Mouse (Mus musculus) stomach, postnatal 0 days (tissue): Measurements from ENCODE around the gene Htr5b. TPM values are rescaled to one million over a fixed set of nuclear protein-coding genes. Genes with fewer than 3 reads are reported as not detected.

Experiments used
- ATAC-seq: fragments of 200-750 bp; cut with Nextera tagmentation; 2 replicates; pipeline ENCODE4 v1.8.0; 2017; ENCODE audit not compliant: low FRiP score, low TSS enrichment
- DNase-seq: peaks from one replicate; pipeline ENCODE4 v3.0.0-alpha.2; 2016; ENCODE audit warnings: low spot score
- H3K27ac ChIP-seq: fragments of 300-500 bp; sonication (generic); replicated peaks from 2 replicates; pipeline ENCODE4 v1.5.1; 2014; ENCODE audit warnings: mild to moderate bottlenecking, control low read depth
- H3K27me3 ChIP-seq: fragments of 300-500 bp; sonication (generic); 2 replicates; pipeline ENCODE4 v1.6.1; 2014; ENCODE audit warnings: low read length; ENCODE audit not compliant: control insufficient read depth, insufficient read depth
- H3K36me3 ChIP-seq: fragments of 300-500 bp; sonication (generic); 2 replicates; pipeline ENCODE4 v1.6.1; 2014; ENCODE audit warnings: low read length, mixed read lengths; ENCODE audit not compliant: control insufficient read depth, insufficient read depth
- H3K4me1 ChIP-seq: fragments of 300-500 bp; sonication (generic); replicated peaks from 2 replicates; pipeline ENCODE4 v1.6.1; 2014; ENCODE audit warnings: antibody characterized with exemption; ENCODE audit not compliant: control insufficient read depth, insufficient read depth
- H3K4me2 ChIP-seq: fragments of 300-500 bp; sonication (generic); replicated peaks from 2 replicates; pipeline ENCODE4 v1.6.1; 2014; ENCODE audit warnings: low read depth, mild to moderate bottlenecking, control low read depth, moderate library complexity
- H3K4me3 ChIP-seq: fragments of 300-500 bp; sonication (generic); 2 replicates; pipeline ENCODE4 v1.5.1; 2014; ENCODE audit warnings: low read depth, low read length, control low read depth
- H3K9ac ChIP-seq: fragments of 300-500 bp; sonication (generic); 2 replicates; pipeline ENCODE4 v1.6.1; 2014; ENCODE audit warnings: mild to moderate bottlenecking, low read length, control low read depth, mixed read lengths
- H3K9me3 ChIP-seq: fragments of 300-500 bp; sonication (generic); 2 replicates; pipeline ENCODE4 v1.6.1; 2016; ENCODE audit warnings: low read length; ENCODE audit not compliant: control insufficient read depth
- CTCF ChIP-seq: IDR thresholded peaks from 2 replicates; pipeline ENCODE4 v1.5.1; 2016; ENCODE audit warnings: antibody characterized with exemption, low read depth, mild to moderate bottlenecking, moderate library complexity
- EP300 ChIP-seq: optimal IDR thresholded peaks from 2 replicates; pipeline ENCODE3; 2016; ENCODE audit warnings: antibody characterized with exemption
- WGBS: fragments of 180-500 bp; shearing (Covaris S2); extraction: QIAGEN DNeasy Blood & Tissue Kit; methylation state at CpG from one replicate; pipeline ENCODE4 v1.1.7; 2014; 5-methylcytosine and 5-hydroxymethylcytosine counted together
- polyA plus RNA-seq: library from polyadenylated mRNA; unstranded; fragments of >200 nt; fragmentation: Nextera tagmentation; extraction: Ambion mirVana; gene quantifications from 2 replicates; pipeline ENCODE4 v1.2.1, GENCODE M21; 2015

Htr5b gene
- polyA plus RNA-seq, 1 experiment from 2014 or later = 0.10 TPM

DNA sequence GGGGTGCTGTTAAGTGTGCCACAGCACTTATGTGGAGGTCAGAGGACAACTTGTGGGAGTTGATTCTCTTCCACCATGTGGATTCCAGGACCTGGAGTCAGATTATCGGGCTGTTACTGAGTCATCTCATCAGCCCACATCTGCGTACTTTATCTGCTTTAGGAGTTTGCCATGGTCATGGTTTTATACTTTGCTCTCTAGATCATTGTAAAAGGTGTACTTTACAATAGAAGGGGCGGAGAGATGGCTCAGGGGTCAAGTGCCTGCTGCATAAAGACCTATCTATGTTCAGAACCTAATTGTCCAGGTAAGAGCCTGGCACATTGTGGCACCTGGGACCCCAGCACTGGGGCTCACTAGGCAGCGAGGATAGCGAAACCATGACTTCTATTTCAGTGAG is 48.9 kb downstream of the Htr5b start:
- no peak overlapping the region for H3K4me3 ChIP-seq
- peaks cover 16% of the 10 kb centered on the region for H3K36me3 ChIP-seq
- H3K9me3 ChIP-seq = no peaks in the 10 kb centered on the region
- H3K27ac ChIP-seq = no peak overlapping the region
- no peak for ATAC-seq
- no peak overlapping the region for H3K9ac ChIP-seq
- TF ChIP-seq EP300 = no peak
- TF ChIP-seq CTCF = no peak
- no peaks in the 10 kb centered on the region for H3K27me3 ChIP-seq
- H3K4me2 ChIP-seq = no peak overlapping the region
- 87% methylated on average over 5 of the region's 5 CpGs for WGBS
- H3K4me1 ChIP-seq = no peaks in the 10 kb centered on the region
- DNase-seq = no peak

DNA sequence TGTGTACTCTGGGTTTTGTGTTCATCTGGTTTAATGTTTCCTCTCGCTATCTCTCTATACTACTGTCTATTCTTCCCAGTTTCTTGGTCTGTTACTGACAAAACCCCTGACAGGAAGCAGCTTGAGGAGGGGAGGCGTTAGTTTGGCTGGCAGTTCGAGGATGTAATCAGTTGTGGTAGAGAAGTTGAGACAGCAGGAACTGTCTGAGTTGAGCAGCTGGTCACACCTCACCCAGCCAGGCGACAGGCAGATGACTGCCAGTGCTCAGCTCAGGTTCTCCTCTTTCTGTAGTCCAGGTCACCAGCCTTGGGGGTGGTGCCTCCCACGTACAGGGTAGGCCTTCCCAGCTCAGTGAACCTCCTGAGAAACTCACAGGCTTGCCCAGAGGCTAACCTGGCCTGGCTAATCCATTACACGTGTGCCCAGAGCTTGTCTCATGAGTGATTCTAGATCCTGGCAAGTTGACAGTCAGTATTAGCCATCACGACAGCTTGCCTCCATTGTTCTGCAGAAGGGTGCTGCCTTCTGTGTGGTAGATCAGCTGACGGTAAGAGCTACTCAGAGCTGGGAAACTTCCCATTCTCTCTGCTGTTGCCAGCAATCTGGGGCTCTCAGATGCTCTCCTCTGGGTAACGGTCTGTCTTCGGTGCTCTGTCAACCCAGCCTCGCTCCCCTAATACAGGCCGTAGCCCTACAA is 49.8 kb downstream of the Htr5b start:
- Histone ChIP-seq H3K9me3 (no peaks in the 10 kb centered on the region), H3K4me2 (no peak overlapping the region), H3K4me3 (no peak overlapping the region), H3K9ac (no peak overlapping the region), H3K27ac (no peak overlapping the region), H3K27me3 (no peaks in the 10 kb centered on the region), H3K4me1 (no peaks in the 10 kb centered on the region), H3K36me3 (peaks cover 16% of the 10 kb centered on the region)
- DNase-seq = no peak
- no peak for ATAC-seq
- TF ChIP-seq CTCF = no peak
- no peak for TF ChIP-seq EP300
- WGBS = 82% methylated on average over 12 of the region's 12 CpGs

DNA sequence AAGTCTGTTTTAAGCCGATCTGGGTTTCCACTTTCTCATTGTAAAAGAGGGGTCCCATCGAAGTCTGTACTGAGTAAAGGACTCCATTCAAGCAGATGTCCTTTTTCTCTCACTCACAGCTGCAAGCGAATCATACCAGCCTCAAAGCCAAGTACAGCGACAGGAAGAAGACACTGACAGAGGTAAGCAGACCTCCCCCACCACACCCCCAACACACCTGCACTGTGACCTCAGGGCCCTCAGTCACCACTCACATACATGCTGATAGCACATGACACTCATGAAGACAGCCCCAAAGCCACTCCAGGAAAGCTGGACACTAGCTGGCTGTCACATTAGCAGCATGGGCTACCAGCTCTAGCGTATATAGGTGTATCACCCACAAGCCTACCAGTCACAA is 50.5 kb downstream of the Htr5b start:
- 95% methylated on average over 5 of the region's 5 CpGs for WGBS
- no peak overlapping the region for H3K27ac ChIP-seq
- H3K36me3 ChIP-seq = peaks cover 12% of the 10 kb centered on the region
- no peak overlapping the region for H3K9ac ChIP-seq
- no peak for ATAC-seq
- no peaks in the 10 kb centered on the region for H3K9me3 ChIP-seq
- H3K27me3 ChIP-seq = no peaks in the 10 kb centered on the region
- no peak for DNase-seq
- H3K4me2 ChIP-seq = no peak overlapping the region
- no peak for TF ChIP-seq EP300
- TF ChIP-seq CTCF = no peak
- no peaks in the 10 kb centered on the region for H3K4me1 ChIP-seq
- H3K4me3 ChIP-seq = no peak overlapping the region

DNA sequence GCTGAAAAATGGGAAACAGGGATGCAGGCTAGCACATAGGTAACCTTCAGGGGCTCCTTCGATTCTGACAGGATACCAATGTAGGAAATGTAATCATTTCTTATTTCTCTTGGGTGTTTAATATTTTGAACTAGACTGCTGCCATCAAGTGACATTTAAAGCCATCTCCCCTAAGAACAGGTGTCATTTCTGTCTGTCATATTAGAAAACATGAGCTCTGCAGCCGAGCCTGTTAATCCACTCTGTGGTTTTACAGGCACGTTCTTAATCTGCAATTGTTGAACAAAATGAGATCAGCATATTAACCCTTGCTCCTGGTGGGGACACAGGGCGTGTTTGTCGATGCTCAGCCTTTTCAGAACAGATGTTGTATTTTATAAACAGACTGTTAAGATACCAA is 56.8 kb downstream of the Htr5b start:
- no peak overlapping the region for H3K27ac ChIP-seq
- no peak for ATAC-seq
- no peak overlapping the region for H3K4me2 ChIP-seq
- 48% methylated on average over 5 of the region's 5 CpGs for WGBS
- H3K27me3 ChIP-seq = no peaks in the 10 kb centered on the region
- H3K9ac ChIP-seq = no peak overlapping the region
- peaks cover 4% of the 10 kb centered on the region; the same call in 1 of the 2 replicates for H3K36me3 ChIP-seq
- TF ChIP-seq CTCF (no peak), EP300 (no peak)
- no peak for DNase-seq
- no peaks in the 10 kb centered on the region for H3K9me3 ChIP-seq
- H3K4me1 ChIP-seq = no peaks in the 10 kb centered on the region
- H3K4me3 ChIP-seq = no peak overlapping the region

- TF ChIP-seq EP300 (no peak), CTCF (no peak)
- DNase-seq (no peak), ATAC-seq (no peak)
- Histone ChIP-seq H3K4me3 (no peak overlapping the region), H3K36me3 (peaks cover 11% of the 10 kb centered on the region; the same call in 1 of the 2 replicates), H3K9ac (no peak overlapping the region), H3K4me2 (no peak overlapping the region), H3K9me3 (no peaks in the 10 kb centered on the region), H3K27ac (no peak overlapping the region), H3K4me1 (no peaks in the 10 kb centered on the region), H3K27me3 (no peaks in the 10 kb centered on the region)
- 77% methylated on average over 2 of the region's 2 CpGs for whole genome bisulfite sequencing
Measured at GRCm38 (mm10) chr1:121468271-121468670, 60.0 kb downstream of the Htr5b start.

DNA sequence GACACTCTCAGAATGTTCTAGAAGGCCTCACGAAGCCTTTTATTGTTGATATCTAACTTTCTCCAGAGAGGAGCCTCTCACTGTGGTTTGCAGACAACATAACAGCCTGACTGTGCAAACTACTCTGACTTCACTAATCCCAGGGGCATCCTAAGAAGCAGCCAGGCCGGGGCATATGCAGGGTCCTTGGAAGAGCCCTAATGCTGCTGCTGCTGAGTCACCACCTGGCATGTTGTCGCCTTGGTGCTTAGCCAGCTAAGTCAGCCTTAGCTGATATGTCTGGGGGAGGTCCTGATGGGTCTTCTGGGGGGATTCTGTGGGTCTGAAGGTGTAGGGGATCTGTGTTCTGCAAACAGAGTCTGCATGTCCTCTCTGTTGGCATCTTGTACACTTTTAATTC is 62.0 kb downstream of the Htr5b start:
- no peak overlapping the region for H3K4me2 ChIP-seq
- H3K27ac ChIP-seq = no peak overlapping the region
- ATAC-seq (no peak), DNase-seq (no peak)
- no peaks in the 10 kb centered on the region for H3K9me3 ChIP-seq
- H3K4me1 ChIP-seq = no peaks in the 10 kb centered on the region
- no peak overlapping the region for H3K9ac ChIP-seq
- no peak overlapping the region for H3K4me3 ChIP-seq
- TF ChIP-seq CTCF = no peak
- no peak for TF ChIP-seq EP300
- no peaks in the 10 kb centered on the region for H3K27me3 ChIP-seq
- H3K36me3 ChIP-seq = peaks cover 14% of the 10 kb centered on the region
- WGBS = 67% methylated on average over 3 of the region's 3 CpGs
